Mouse (Mus musculus) hindbrain, embryonic 14.5 days (tissue): ENCODE results near the gene Tom1l1. TPM values are rescaled to one million over a fixed set of nuclear protein-coding genes. Genes with fewer than 3 reads are reported as not detected.
A peak's percentile ranks its signal among the peaks of the same experiment; 100 is the strongest.

ENCODE experiments used
- ATAC-seq: fragments of 200-750 bp; cut with Nextera tagmentation; 2 replicates; pipeline ENCODE4 v1.8.0; 2017; ENCODE audit warnings: moderate number of reproducible peaks, mild to moderate bottlenecking, moderate TSS enrichment, moderate library complexity; ENCODE audit not compliant: low FRiP score
- DNase-seq: peaks from one replicate; pipeline ENCODE4 v3.0.0-alpha.2; 2015; ENCODE audit warnings: low spot score
- H3K27ac ChIP-seq: fragments of 300-500 bp; sonication (generic); 2 replicates; pipeline ENCODE4 v1.5.1; 2014; ENCODE audit warnings: mild to moderate bottlenecking, moderate library complexity
- H3K27me3 ChIP-seq: fragments of 300-500 bp; sonication (generic); 2 replicates; pipeline ENCODE4 v1.6.1; 2014; ENCODE audit warnings: mild to moderate bottlenecking, low read length, mixed read lengths; ENCODE audit not compliant: control insufficient read depth, insufficient read depth
- H3K36me3 ChIP-seq: fragments of 300-500 bp; sonication (generic); replicated peaks from 2 replicates; pipeline ENCODE4 v1.6.1; 2014; ENCODE audit not compliant: control insufficient read depth, insufficient read depth
- H3K4me1 ChIP-seq: fragments of 300-500 bp; sonication (generic); replicated peaks from 2 replicates; pipeline ENCODE4 v1.6.1; 2014; ENCODE audit warnings: antibody characterized with exemption, low read length, mixed read lengths; ENCODE audit not compliant: control insufficient read depth, insufficient read depth
- H3K4me2 ChIP-seq: fragments of 300-500 bp; sonication (generic); replicated peaks from 2 replicates; pipeline ENCODE4 v1.6.1; 2014; ENCODE audit warnings: mild to moderate bottlenecking, moderate library complexity
- H3K4me3 ChIP-seq: fragments of 300-500 bp; sonication (generic); replicated peaks from 2 replicates; pipeline ENCODE4 v1.5.1; 2014; ENCODE audit warnings: mild to moderate bottlenecking, low read length
- H3K9ac ChIP-seq: fragments of 300-500 bp; sonication (generic); 2 replicates; pipeline ENCODE4 v1.6.1; 2014
- H3K9me3 ChIP-seq: fragments of 300-500 bp; sonication (generic); 2 replicates; pipeline ENCODE4 v1.6.1; 2016; ENCODE audit warnings: low read length; ENCODE audit not compliant: control insufficient read depth
- WGBS: fragments of 180-500 bp; shearing (Covaris S2); extraction: QIAGEN DNeasy Blood & Tissue Kit; methylation state at CpG from one replicate; pipeline ENCODE4 v1.1.7; 2014; 5-methylcytosine and 5-hydroxymethylcytosine counted together
- polyA plus RNA-seq: library from polyadenylated mRNA; unstranded; fragments of >200 nt; fragmentation: Nextera tagmentation; extraction: Ambion mirVana; gene quantifications from 2 replicates; pipeline ENCODE4 v1.2.1, GENCODE M21; 2014

Gene Tom1l1
- polyA plus RNA-seq, 1 experiment from 2014 or later = 24.6 TPM

DNA sequence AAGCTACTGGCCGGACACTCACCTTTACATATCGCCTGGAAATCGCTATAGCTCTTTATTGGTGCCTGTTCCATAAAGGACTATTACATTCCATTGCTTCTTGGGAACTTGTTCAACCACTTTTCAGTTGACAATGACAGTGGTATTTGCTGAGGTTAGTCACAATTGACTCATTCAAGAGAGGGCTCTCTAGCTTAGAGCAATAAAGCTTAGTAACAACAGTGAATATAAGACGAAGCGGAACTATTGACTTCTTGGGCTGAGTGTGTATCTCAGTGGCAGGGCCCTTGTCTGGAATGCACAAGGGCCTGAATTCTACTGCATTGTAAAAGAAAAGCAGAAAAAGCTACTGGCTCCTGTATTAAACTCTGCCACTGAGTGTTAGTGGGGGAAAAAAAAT lies 9.6 kb downstream of the Tom1l1 start:
- WGBS = 87% methylated on average over 5 of the region's 5 CpGs
- no peak overlapping the region for H3K4me2 ChIP-seq
- no peaks in the 10 kb centered on the region for H3K36me3 ChIP-seq
- H3K27me3 ChIP-seq = no peaks in the 10 kb centered on the region
- DNase-seq (no peak), ATAC-seq (no peak)
- H3K4me3 ChIP-seq = no peak overlapping the region
- no peak overlapping the region for H3K9ac ChIP-seq
- no peak overlapping the region for H3K27ac ChIP-seq
- H3K4me1 ChIP-seq = no peaks in the 10 kb centered on the region
- no peaks in the 10 kb centered on the region for H3K9me3 ChIP-seq

DNA sequence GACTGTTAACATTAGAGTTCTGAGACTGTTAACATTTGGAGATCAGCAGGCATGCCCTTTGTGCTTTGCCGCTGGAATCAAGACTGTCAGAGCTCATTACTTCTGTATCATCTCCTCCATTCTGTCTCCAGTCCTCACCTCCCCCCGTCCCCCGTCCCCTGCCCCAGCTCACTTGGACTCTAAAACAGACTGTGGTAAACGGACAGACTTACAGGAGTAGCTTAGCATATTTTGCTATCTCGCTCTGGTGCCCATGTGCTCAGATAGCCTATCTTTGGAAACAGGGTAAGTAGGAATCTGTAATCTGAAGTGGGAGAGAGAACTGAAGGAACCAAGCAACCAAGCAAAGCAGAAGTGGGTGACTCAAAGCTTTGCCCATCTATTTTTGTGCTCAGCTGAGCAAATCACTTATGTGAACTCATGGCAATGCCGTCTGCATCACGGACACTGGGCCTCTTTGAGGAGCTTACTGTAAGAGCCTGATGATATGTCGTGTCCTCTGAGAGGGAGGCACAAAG lies 10.3 kb downstream of the Tom1l1 start:
- Histone ChIP-seq H3K4me3 (no peak overlapping the region), H3K9ac (no peak overlapping the region), H3K4me2 (no peak overlapping the region), H3K27me3 (no peaks in the 10 kb centered on the region), H3K27ac (no peak overlapping the region), H3K4me1 (no peaks in the 10 kb centered on the region), H3K9me3 (no peaks in the 10 kb centered on the region), H3K36me3 (no peaks in the 10 kb centered on the region)
- no peak for DNase-seq
- no peak for ATAC-seq
- WGBS = 68% methylated on average over 8 of the region's 8 CpGs

DNA sequence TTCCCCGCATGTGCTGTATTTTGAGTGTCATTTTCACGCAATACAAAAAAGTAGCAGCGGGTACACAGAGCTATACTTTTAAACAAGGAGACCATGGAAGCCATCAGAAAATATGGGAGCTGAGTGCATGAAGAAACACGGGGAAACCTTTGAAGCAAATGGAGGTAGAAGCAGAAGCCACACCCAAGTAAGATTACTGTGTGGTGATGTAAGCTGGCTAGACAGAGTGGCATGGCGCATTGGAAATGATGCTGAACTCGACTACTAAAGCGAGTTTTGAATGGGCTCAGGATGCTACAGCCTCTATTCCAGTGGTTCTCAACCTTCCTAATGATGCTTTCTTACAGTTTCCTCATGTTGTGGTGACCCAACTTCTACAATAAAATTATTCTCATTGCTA lies 11.1 kb downstream of the Tom1l1 start:
- WGBS = 95% methylated on average over 7 of the region's 7 CpGs
- ATAC-seq (no peak), DNase-seq (no peak)
- no peak overlapping the region for H3K4me2 ChIP-seq
- H3K27me3 ChIP-seq = no peaks in the 10 kb centered on the region
- no peak overlapping the region for H3K9ac ChIP-seq
- H3K9me3 ChIP-seq = no peaks in the 10 kb centered on the region
- no peak overlapping the region for H3K27ac ChIP-seq
- no peaks in the 10 kb centered on the region for H3K36me3 ChIP-seq
- no peak overlapping the region for H3K4me3 ChIP-seq
- H3K4me1 ChIP-seq = no peaks in the 10 kb centered on the region

DNA sequence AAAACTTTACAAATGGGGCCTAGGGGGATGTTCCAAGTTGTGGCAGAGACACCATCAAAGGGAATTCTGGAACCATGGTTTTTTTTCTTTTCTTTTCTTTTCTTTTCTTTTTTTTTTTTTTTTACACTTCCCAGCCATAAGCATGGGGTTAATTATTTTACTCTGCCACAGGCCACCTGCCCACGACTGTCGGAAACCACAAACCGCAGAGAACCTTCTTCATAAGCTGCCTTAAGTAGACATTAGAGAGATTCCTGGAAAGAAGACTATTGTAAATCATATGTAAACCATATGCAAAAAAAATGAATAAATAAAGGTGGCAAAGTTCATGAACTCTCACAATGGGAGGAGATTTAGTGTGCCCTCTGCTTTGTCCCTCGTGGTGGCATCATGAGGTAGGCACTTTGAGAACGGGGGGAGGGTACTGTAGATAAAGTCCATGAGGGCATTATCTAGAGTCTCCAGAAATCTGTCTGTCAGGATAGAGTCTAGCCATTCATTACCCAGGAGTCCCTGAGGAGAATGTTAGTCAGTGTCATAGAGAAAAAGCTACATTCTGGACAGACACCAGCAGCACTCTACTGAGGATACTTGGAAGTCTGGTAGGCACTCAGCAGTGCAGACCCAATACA lies 12.6 kb downstream of the Tom1l1 start:
- no peaks in the 10 kb centered on the region for H3K4me1 ChIP-seq
- no peaks in the 10 kb centered on the region for H3K9me3 ChIP-seq
- DNase-seq (no peak), ATAC-seq (no peak)
- no peak overlapping the region for H3K9ac ChIP-seq
- H3K36me3 ChIP-seq = no peaks in the 10 kb centered on the region
- no peak overlapping the region for H3K27ac ChIP-seq
- no peak overlapping the region for H3K4me2 ChIP-seq
- H3K27me3 ChIP-seq = no peaks in the 10 kb centered on the region
- H3K4me3 ChIP-seq = no peak overlapping the region
- 90% methylated on average over 5 of the region's 5 CpGs for WGBS

DNA sequence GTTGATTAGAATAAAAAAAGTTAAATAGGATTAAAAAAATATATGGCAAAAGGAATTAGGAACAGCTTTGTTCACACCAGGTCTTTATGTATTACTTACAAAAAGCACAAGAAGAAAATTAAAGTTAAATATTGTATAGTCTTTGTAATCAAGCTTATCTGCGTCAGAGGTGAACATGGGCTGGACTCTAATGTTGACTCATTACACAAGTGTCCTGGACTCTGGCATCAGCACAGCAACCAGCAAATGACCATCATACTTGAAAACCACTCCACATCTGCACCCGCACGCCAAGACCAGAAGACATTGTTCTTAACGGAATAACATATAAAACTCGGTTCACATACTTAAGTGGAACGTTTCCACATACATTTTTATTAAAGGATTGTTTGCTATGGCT lies 20.8 kb downstream of the Tom1l1 start:
- H3K4me3 ChIP-seq = no peak overlapping the region
- no peak overlapping the region for H3K27ac ChIP-seq
- DNase-seq (no peak), ATAC-seq (no peak)
- no peaks in the 10 kb centered on the region for H3K27me3 ChIP-seq
- no peak overlapping the region for H3K4me2 ChIP-seq
- 96% methylated on average over 6 of the region's 6 CpGs for WGBS
- 0 out of 2 replicates have a peak, but pooled peaks cover 3% of the 10 kb centered on the region for H3K36me3 ChIP-seq
- H3K4me1 ChIP-seq = peaks cover 17% of the 10 kb centered on the region; the same call in 1 of the 2 replicates
- H3K9ac ChIP-seq = no peak overlapping the region
- no peaks in the 10 kb centered on the region for H3K9me3 ChIP-seq

DNA sequence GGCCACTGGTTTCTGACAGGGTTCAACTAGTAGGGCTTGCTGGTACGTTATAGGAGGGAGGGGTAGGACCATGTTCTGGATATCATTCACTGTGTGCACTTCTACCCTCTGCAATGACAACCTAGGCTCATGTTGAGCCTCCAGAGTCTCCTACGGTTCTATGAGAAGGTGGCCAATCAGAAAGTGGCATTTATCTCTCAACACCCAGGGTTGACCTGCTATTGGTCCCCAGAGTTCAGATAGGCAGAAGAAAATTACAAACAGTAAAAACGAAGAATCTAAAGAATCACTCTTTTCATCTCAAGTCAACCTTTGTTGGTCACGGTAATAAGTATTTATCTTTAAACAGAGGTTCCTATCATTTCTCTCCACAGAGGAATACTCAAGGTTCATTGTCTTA lies 21.2 kb downstream of the Tom1l1 start:
- H3K4me2 ChIP-seq = no peak overlapping the region
- 91% methylated on average over 4 of the region's 4 CpGs for WGBS
- no peak overlapping the region for H3K4me3 ChIP-seq
- H3K27me3 ChIP-seq = no peaks in the 10 kb centered on the region
- no peak overlapping the region for H3K9ac ChIP-seq
- no peak for DNase-seq
- ATAC-seq = no peak
- no peaks in the 10 kb centered on the region for H3K9me3 ChIP-seq
- 0 out of 2 replicates have a peak, but pooled peaks cover 3% of the 10 kb centered on the region for H3K36me3 ChIP-seq
- H3K4me1 ChIP-seq = peaks cover 17% of the 10 kb centered on the region; the same call in 1 of the 2 replicates
- no peak overlapping the region for H3K27ac ChIP-seq

DNA sequence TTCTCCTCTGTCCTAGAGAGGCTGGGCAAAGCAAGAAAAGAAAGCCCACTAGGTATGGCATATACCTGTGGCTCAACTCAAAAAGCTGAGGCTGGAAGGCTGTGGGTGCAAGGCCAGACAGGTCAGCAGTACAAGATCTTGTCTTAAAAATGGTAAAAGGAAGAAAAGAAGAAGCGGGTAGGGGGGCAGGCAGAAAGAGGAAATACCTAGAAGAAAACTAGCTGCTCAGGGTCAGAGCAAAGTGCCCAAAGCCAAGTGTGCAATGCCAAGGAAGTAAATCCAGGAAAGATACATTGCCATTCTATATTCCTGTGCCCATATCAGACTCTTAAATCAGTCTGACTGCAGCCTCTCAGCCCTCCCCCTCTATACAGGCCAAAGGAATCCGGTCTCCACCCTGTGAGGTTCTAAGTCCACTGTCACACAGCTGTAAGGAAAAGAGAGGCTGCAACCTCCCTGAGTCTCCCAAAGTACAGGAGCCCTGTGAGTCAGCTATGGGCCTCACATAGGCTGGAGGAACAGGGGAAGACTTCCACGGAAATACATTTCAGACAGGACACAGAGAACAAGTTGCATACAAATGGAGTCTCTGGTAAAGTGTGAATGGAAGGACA lies 21.9 kb downstream of the Tom1l1 start:
- no peak for DNase-seq
- H3K27ac ChIP-seq = no peak overlapping the region

DNA sequence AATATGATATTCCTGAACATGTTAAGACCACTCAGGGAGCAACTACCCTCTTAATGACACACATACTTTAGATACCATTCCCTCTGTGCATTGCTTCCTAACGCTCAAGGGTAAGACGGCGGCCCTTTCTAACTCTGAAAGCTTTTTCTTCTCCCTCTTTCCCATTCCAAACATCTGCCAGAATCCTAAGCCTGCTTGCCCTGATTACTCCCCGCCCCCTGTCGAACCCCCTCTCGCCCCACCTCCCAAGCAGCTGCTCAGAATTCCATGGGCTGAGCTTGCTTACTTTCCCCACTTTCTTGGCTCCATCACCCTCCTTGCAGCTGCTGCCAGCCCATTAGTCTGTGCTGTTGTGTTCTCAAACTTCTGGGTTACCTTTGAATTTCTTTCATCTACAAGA lies 23.0 kb downstream of the Tom1l1 start:
- H3K9ac ChIP-seq = no peak overlapping the region
- H3K4me2 ChIP-seq = no peak overlapping the region
- WGBS = 22% methylated on average over 6 of the region's 6 CpGs
- 0 out of 2 replicates have a peak overlapping the region, but pooled peaks have one; percentile 21 for H3K27ac ChIP-seq
- H3K4me3 ChIP-seq = no peak overlapping the region
- peaks cover 17% of the 10 kb centered on the region; the same call in 1 of the 2 replicates for H3K4me1 ChIP-seq
- DNase-seq = no peak
- no peaks in the 10 kb centered on the region for H3K27me3 ChIP-seq
- H3K9me3 ChIP-seq = no peaks in the 10 kb centered on the region
- no peak for ATAC-seq
- H3K36me3 ChIP-seq = peaks cover 3% of the 10 kb centered on the region; the same call in 1 of the 2 replicates

More for the DNA sequence above, 21.9 kb downstream of the Tom1l1 start:
- H3K27me3 ChIP-seq = no peaks in the 10 kb centered on the region
- WGBS = 72% methylated on average over 3 of the region's 3 CpGs
- H3K4me1 ChIP-seq = peaks cover 17% of the 10 kb centered on the region; the same call in 1 of the 2 replicates
- no peaks in the 10 kb centered on the region for H3K9me3 ChIP-seq
- H3K36me3 ChIP-seq = 0 out of 2 replicates have a peak, but pooled peaks cover 3% of the 10 kb centered on the region
- no peak overlapping the region for H3K4me2 ChIP-seq
- H3K9ac ChIP-seq = no peak overlapping the region
- no peak overlapping the region for H3K4me3 ChIP-seq
- ATAC-seq = no peak

DNA sequence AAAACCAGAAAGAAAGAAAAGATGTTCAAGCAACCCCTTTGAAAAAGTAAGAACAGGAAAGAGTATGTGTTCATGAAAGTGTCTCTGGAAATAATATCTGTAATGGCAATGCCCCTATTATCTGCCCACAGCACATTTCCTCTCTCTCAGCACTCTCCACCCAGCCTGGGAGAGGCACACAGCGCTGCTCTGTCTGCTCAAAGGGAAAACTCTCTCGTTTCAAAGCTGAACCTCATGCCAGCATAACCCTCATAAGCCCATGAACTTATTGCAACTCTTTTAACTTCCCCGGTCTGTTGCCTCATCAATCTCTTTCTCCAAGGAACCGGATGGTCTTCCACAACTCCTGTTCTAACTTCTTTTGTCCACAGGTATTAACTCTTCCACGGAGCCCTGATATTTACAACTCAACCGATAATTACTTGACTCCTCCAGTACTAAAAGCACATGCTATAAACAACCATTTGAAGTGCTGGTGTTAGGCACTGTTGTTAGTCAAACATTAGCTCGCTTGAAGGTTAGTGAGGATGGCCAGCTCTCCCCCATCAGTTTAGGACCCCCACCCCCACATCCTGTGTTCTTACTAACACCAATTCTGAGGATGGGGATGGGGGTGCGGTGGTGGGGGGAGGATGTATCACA lies 23.7 kb downstream of the Tom1l1 start:
- DNase-seq = no peak
- H3K27me3 ChIP-seq = no peaks in the 10 kb centered on the region
- peak overlapping the region; percentile 1; the same call in 1 of the 2 replicates for H3K27ac ChIP-seq
- 31% methylated on average over 8 of the region's 8 CpGs for WGBS
- H3K9ac ChIP-seq = no peak overlapping the region
- no peaks in the 10 kb centered on the region for H3K9me3 ChIP-seq
- H3K36me3 ChIP-seq = peaks cover 3% of the 10 kb centered on the region; the same call in 1 of the 2 replicates
- no peak for ATAC-seq
- no peak overlapping the region for H3K4me3 ChIP-seq
- H3K4me2 ChIP-seq = no peak overlapping the region
- peaks cover 17% of the 10 kb centered on the region; the same call in 1 of the 2 replicates for H3K4me1 ChIP-seq
